In the genomic region with DNA sequence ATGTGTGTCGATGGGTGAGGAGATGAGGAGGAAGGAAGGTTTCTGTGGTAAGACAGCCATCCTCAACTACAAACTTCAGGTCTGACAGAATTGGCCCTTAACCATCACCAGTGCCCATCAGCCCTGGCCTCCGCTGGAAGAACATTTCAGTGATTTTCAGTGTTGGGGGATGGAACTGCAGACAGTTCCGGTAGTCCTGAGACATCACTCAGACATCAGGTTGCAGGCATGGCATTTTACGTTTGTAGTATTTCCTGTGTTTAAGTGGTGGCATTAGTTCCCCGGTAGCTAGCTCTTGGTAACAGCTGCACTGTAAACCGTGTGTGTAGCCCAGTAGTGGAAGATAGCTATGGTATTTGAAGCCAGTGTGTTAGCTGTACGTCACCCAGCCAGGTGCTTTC, we compare ENCODE assay signal across 7 mouse cellular contexts. TPM values are rescaled to one million over a fixed set of nuclear protein-coding genes. Genes with fewer than 3 reads are reported as not detected.
DNase-seq lines count a peak whose midpoint lies in the region; ATAC-seq and TF ChIP-seq lines count a peak whose summit lies in the region.

No protein-coding gene starts in this region.

- no peak for ATAC-seq in forebrain, postnatal 0 days
- no peak for ATAC-seq in liver, embryonic 16.5 days (ENCODE audit: low read depth)

- H3K4me1 ChIP-seq in spleen, adult 2 months (ENCODE audit: control insufficient read depth, insufficient read depth, insufficient read length), result peaks cover 3% of the 10 kb centered on the region
- peaks cover 26% of the 10 kb centered on the region for H3K4me1 ChIP-seq in forebrain, postnatal 0 days (ENCODE audit: insufficient read depth)
- H3K4me1 ChIP-seq in liver, embryonic 16.5 days (ENCODE audit: control insufficient read depth, low read depth, low read length), result peaks cover 16% of the 10 kb centered on the region

- no peak for TF ChIP-seq CTCF in spleen, adult 2 months (IDR thresholded peaks at IDR 0.05; ENCODE audit: extremely low read depth, insufficient read depth, insufficient read length, insufficient replicate concordance)
- no peak for TF ChIP-seq CTCF in forebrain, postnatal 0 days (IDR thresholded peaks at IDR 0.05; ENCODE audit: low read depth)

- no peaks in the 10 kb centered on the region for H3K36me3 ChIP-seq in spleen, adult 2 months (ENCODE audit: control insufficient read depth, insufficient read depth, low read length)
- H3K36me3 ChIP-seq in forebrain, postnatal 0 days (ENCODE audit: insufficient read depth), result peaks cover 13% of the 10 kb centered on the region; the same call in 1 of the 2 replicates
- H3K36me3 ChIP-seq in liver, embryonic 16.5 days (ENCODE audit: control insufficient read depth, insufficient read depth), result no peaks in the 10 kb centered on the region

- no peak for TF ChIP-seq POLR2A in spleen, adult 2 months (IDR thresholded peaks at IDR 0.05; ENCODE audit: low read depth, low read length)

- no peaks in the 10 kb centered on the region for H3K9me3 ChIP-seq in forebrain, postnatal 0 days (ENCODE audit: low read length)
- H3K9me3 ChIP-seq in liver, embryonic 16.5 days (replicated peaks; ENCODE audit: control insufficient read depth, low read length), result no peaks in the 10 kb centered on the region

- peak overlapping the region; percentile 33 for H3K9ac ChIP-seq in forebrain, postnatal 0 days
- H3K9ac ChIP-seq in liver, embryonic 16.5 days (ENCODE audit: low read depth, low read length), result no peak overlapping the region

- WGBS in spleen, adult 2 months, result 12% methylated on average over 7 of the region's 7 CpGs
- 56% methylated on average over 7 of the region's 7 CpGs for WGBS in forebrain, postnatal 0 days
- WGBS in liver, embryonic 16.5 days (ENCODE audit: insufficient replicate concordance), result 31% methylated on average over 7 of the region's 7 CpGs

- H3K27ac ChIP-seq in spleen, adult 2 months (ENCODE audit: insufficient read depth, low read length), result peak overlapping the region; percentile 46
- no peak overlapping the region for H3K27ac ChIP-seq in forebrain, postnatal 0 days (ENCODE audit: low read depth, low read length)
- no peak overlapping the region for H3K27ac ChIP-seq in liver, embryonic 16.5 days (ENCODE audit: low read length)

- peak overlapping the region; percentile 81; the same call in 1 of the 2 replicates for H3K4me3 ChIP-seq in spleen, adult 2 months (ENCODE audit: extremely low read depth, insufficient read depth, insufficient read length)
- peak overlapping the region; percentile 84 for H3K4me3 ChIP-seq in forebrain, postnatal 0 days (ENCODE audit: low read depth, low read length)
- no peak overlapping the region for H3K4me3 ChIP-seq in liver, embryonic 16.5 days (ENCODE audit: low read depth, low read length)

- peak in 1 of 2 experiments; percentile 30 for DNase-seq in spleen, adult 2 months (ENCODE audit: low read depth in 1 of 2, low spot score in 2 of 2)
- no peak for DNase-seq in spleen, adult 12 weeks (ENCODE audit: low spot score)
- no peak for DNase-seq in forebrain, postnatal 0 days
- DNase-seq in thymus, postnatal 4 days, result peak; percentile 52
- DNase-seq in adrenal gland, adult (ENCODE audit: inconsistent age in 2 of 2, low spot score in 1 of 2), result no peak
- no peak for DNase-seq in kidney, adult 11 months

- peak overlapping the region; percentile 83 for H3K4me2 ChIP-seq in forebrain, postnatal 0 days (ENCODE audit: low read depth)
- H3K4me2 ChIP-seq in liver, embryonic 16.5 days (ENCODE audit: low read depth, low read length), result peak overlapping the region; percentile 94; the same call in 1 of the 2 replicates

- no peaks in the 10 kb centered on the region for H3K27me3 ChIP-seq in spleen, adult 2 months (ENCODE audit: control insufficient read depth, insufficient read depth, low read length)
- no peaks in the 10 kb centered on the region for H3K27me3 ChIP-seq in forebrain, postnatal 0 days (ENCODE audit: insufficient read depth, low read length)
- H3K27me3 ChIP-seq in liver, embryonic 16.5 days (ENCODE audit: control insufficient read depth, insufficient read depth, low read depth, low read length), result peaks cover 23% of the 10 kb centered on the region

RNA-seq across cellular contexts. Expression of gene Plcg1, which starts 2.0 kb away (rescaled TPM):
- polyA plus RNA-seq in spleen, adult 2 months (2012; rRNA removed), result 40.6 and 53.7 TPM in 2 replicates
- 119 and 139 TPM in 2 replicates for total RNA-seq in forebrain, postnatal 0 days (2014; rRNA removed)
- polyA plus RNA-seq in forebrain, postnatal 0 days (2015; fragmentation: Nextera tagmentation; extraction: Ambion mirVana), result 36.9 and 48.2 TPM in 2 replicates
- polyA plus RNA-seq in liver, embryonic 16.5 days (2015; fragmentation: Nextera tagmentation; extraction: Ambion mirVana), result 4.4 and 5.5 TPM in 2 replicates
